In the genomic region with DNA sequence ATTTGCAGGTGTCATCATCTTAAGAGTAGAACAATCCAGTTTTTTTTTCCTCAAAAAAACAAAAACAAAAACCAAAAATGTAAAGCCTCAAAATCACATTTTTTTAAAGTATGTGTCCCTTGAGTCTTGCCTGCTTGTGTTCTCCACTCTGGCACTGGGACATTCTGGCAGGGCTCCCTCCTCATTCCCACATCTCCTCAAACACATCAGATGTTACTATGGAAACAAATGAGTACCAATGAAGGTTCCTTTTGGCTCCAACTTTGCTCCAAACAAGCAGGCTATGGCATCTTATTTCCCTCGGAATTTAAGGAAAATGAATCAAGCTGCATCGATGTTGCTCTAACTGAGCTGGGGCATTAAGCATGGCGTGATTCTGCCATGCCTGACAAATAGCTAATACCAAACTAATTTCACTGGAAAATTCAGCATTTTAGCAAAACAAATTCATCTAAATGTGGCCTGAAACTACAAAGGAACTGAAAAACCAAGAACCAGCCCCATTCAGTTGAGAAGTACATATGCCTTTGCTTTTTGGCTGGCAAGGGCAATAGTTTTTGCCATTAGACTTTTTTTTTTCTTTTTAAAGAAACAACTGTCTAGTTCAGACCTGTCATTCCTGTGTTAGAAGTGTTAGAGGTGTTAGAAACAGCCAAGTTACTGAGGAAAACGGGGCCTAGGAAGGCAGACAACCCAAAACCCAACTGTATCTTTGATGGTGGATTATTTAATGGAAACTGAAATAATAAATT, we compare ENCODE assay signal across 16 mouse cellular contexts.
DNase-seq lines count a peak whose midpoint lies in the region; ATAC-seq and TF ChIP-seq lines count a peak whose summit lies in the region.
"Had no signal": no experiment of that assay in that cellular context is flagged by ENCODE, and none has a peak within 500 bp of the region (broad histone marks: within the 10 kb centered on the region; RNA-seq: fewer than 3 reads in every experiment).

No protein-coding gene starts in this region.

- no peaks in the 10 kb centered on the region for H3K4me1 ChIP-seq in forebrain, embryonic 14.5 days (ENCODE audit: control insufficient read depth, insufficient read depth, low read length)
- no peaks in the 10 kb centered on the region for H3K4me1 ChIP-seq in forebrain, embryonic 10.5 days
- H3K4me1 ChIP-seq: limb, embryonic 13.5 days had no signal

- H3K27ac ChIP-seq in forebrain, embryonic 14.5 days (ENCODE audit: low read depth, low read length): peak overlapping the region; percentile 0; the same call in 1 of the 2 replicates
- H3K27ac ChIP-seq in forebrain, embryonic 10.5 days: no peak overlapping the region
- H3K27ac ChIP-seq: limb, embryonic 13.5 days; stomach, postnatal 0 days had no signal

- H3K4me3 ChIP-seq in forebrain, embryonic 14.5 days (ENCODE audit: low read depth, low read length): no peak overlapping the region
- no peak overlapping the region for H3K4me3 ChIP-seq in forebrain, embryonic 10.5 days
- H3K4me3 ChIP-seq: limb, embryonic 13.5 days had no signal

- H3K9me3 ChIP-seq in forebrain, embryonic 14.5 days (replicated peaks; ENCODE audit: control insufficient read depth, low read length): no peaks in the 10 kb centered on the region
- no peaks in the 10 kb centered on the region for H3K9me3 ChIP-seq in forebrain, embryonic 10.5 days
- H3K9me3 ChIP-seq: G1E; limb, embryonic 13.5 days had no signal

- H3K27me3 ChIP-seq in forebrain, embryonic 14.5 days (replicated peaks; ENCODE audit: control insufficient read depth, insufficient read depth, low read length): no peaks in the 10 kb centered on the region
- H3K27me3 ChIP-seq in forebrain, embryonic 10.5 days (ENCODE audit: poor library complexity, severe bottlenecking): no peaks in the 10 kb centered on the region
- H3K27me3 ChIP-seq: limb, embryonic 13.5 days had no signal

- no peak overlapping the region for H3K4me2 ChIP-seq in forebrain, embryonic 14.5 days (ENCODE audit: low read length)
- H3K4me2 ChIP-seq: limb, embryonic 13.5 days; lung, embryonic 14.5 days had no signal

- TF ChIP-seq CTCF in brain, embryonic 14.5 days (IDR thresholded peaks at IDR 0.05; ENCODE audit: borderline replicate concordance, extremely low read depth, insufficient read depth, insufficient read length): no peak

- TF ChIP-seq POLR2A in brain, embryonic 14.5 days (IDR thresholded peaks at IDR 0.05; ENCODE audit: borderline replicate concordance, extremely low read depth, insufficient read depth, insufficient read length, poor library complexity, severe bottlenecking): no peak

- no peak overlapping the region for H3K9ac ChIP-seq in forebrain, embryonic 14.5 days (ENCODE audit: low read length)
- H3K9ac ChIP-seq: limb, embryonic 13.5 days; lung, embryonic 14.5 days had no signal

- H3K36me3 ChIP-seq in forebrain, embryonic 14.5 days (ENCODE audit: control insufficient read depth, insufficient read depth, low read length): no peaks in the 10 kb centered on the region
- no peaks in the 10 kb centered on the region for H3K36me3 ChIP-seq in forebrain, embryonic 10.5 days (replicated peaks)
- H3K36me3 ChIP-seq: G1E; limb, embryonic 13.5 days had no signal

- 61% methylated on average over 4 of the region's 4 CpGs for WGBS in forebrain, embryonic 14.5 days
- 90% methylated on average over 4 of the region's 4 CpGs for WGBS in forebrain, embryonic 10.5 days

- peak; percentile 51 for DNase-seq in forebrain, embryonic 14.5 days (ENCODE audit: low spot score)
- no peak for DNase-seq in forebrain, embryonic 10.5 days (ENCODE audit: extremely low spot score, low spot score)
- DNase-seq in brain, embryonic 14.5 days (ENCODE audit: low read depth): peak; percentile 67
- DNase-seq in layer of hippocampus, adult 9-11 months: peak; percentile 39
- peak; percentile 68 to 70 for DNase-seq in right cerebral cortex, postnatal 10 days (ENCODE audit: low spot score in 2 of 2)
- no peak for DNase-seq in adrenal gland, postnatal 14 days
- DNase-seq in adrenal gland, postnatal 10 days: no peak
- no peak for DNase-seq in B cell, adult 2 months
- DNase-seq: cerebellum, adult 2 months; heart, postnatal 10 days; kidney, postnatal 10 days; lung, embryonic 14.5 days had no signal

- ATAC-seq in forebrain, embryonic 14.5 days: peak; percentile 67; the same call in 1 of the 2 replicates
- ATAC-seq: inflammation-experienced regulatory T-cells, adult 6 months had no signal

Comparison
In these comparisons a context has a peak if more than half of its experiments do, and no peak if none do; other contexts are left out.
1. DNase-seq: peak in forebrain, embryonic 14.5 days (single experiment), brain, embryonic 14.5 days (single experiment), layer of hippocampus, adult 9-11 months (single experiment) and right cerebral cortex, postnatal 10 days (2 of 2); none in forebrain, embryonic 10.5 days (single experiment), adrenal gland, postnatal 14 days (single experiment), adrenal gland, postnatal 10 days (single experiment) and B cell, adult 2 months (0 of 2).